Mouse (Mus musculus) bone marrow macrophage, adult 2 months (primary cell): ENCODE results near the gene Sec1.

Experiments
- CTCF ChIP-seq: IDR thresholded peaks from 2 replicates; pipeline ENCODE4 v1.5.1; 2012; ENCODE audit warnings: low read depth, mild to moderate bottlenecking, low read length, moderate library complexity
- POLR2A ChIP-seq: IDR thresholded peaks from 2 replicates; pipeline ENCODE4 v1.6.1; 2012; ENCODE audit warnings: mild to moderate bottlenecking, low read depth, low read length, borderline replicate concordance

GRCm38 (mm10) chr7:45723301-45723700 is 29.1 kb upstream of the Sec1 start:
- TF ChIP-seq CTCF (no peak), POLR2A (no peak)
